Mouse (Mus musculus) urinary bladder, postnatal 10 days (tissue): Measurements from ENCODE around the gene B3gat3.
A peak's percentile ranks its signal among the peaks of the same experiment; 100 is the strongest.
"Not testable (repeated sequence)": the region's sequence is repeated elsewhere in the genome, so short reads cannot be mapped to it uniquely, and the experiment has no call there.

ENCODE experiments used
- DNase-seq: peaks from one replicate; pipeline ENCODE4 v3.0.0; 2022; ENCODE audit warnings: low spot score

B3gat3 gene

DNA sequence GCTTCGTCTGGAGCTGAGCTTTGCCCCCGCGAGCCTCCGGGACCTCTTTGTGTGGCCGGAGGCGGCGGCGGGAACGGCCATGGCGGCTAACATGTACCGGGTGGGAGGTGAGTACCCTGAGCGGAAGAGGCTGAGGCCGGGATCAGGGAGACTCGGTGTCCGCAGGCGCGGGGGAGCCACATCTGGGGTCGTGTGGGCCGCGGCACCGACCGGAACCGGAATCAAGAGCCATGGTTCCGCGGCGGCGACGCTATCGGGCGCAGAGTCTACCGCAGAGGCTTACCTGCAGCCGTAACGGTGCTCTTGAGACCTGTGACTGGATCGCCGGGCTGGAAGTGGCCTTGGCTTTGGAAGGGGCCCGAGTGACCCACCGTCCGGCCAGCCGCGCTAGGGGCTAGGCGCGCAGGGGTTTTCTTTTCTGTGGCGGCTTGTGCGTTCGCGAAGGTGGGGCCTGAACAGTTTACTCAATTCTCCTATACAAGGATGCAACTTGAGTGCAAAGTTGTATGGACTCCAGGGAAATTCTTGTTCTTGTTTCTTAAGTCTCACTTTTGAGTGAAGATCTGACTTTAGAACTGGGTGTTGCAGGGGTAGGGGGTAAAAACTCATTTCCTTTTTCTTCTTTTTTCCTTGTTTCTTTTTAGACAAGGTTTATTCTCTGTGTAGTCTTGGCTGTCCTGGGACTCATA lies 22.2 kb downstream of the B3gat3 start:
- DNase-seq: no peak

DNA sequence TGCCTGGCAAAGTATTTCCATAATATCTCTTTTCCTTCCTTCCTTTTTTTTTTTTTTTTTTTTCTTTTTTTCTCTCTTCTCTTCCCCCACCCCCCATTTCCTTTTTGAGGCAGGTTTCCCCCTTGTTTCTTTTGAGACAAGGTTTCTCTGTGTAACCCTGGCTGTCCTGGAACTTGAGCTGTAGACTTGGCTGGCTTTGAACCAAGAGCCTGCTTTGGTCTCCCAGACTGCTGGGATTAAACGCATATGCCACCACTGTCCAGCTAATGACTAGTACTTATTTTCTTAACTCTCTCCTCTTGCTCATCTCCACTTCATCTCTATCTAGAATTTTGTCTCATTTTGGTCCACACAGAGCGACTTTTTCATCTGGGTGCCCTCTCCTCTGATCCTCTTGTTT lies 22.9 kb downstream of the B3gat3 start:
- no peak for DNase-seq

DNA sequence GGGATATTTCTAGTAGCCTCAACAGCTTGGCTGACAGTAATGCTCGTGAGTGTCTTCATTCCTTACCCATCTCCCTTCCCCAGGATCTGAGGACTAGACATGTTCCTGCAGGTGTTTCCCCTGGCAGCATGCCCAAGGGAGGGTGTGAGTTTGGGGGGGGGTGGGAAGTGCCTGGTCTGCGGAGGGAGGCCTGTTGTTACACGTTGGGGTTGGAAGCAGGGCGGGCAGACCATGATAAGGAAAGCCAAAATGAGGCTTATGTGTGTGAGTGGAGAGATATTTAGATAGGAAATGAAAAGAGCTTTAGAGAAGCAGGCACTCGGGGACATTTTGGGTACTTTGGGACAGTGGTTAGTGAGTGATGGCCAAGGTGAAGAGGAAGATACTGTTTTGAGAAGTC lies 23.9 kb downstream of the B3gat3 start:
- DNase-seq: no peak

DNA sequence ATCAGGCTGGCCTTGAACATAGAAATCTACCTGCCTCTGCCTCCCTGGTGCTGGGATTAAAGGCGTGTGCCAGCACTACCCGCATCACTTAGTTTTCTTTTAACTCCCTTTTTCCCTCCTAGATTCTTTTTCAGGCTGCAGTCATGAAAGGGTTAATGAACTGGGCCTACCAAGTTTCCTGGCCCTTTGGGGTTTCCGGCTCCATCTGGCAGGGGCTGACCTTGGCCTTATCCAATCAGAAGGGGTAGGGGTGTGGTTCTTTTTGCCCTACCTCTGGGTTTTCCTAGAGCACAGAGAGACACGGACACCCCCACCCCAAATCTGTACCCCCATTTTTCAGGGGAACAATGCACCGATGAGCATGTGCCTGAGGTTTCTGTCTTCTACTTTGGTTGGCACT lies 24.6 kb downstream of the B3gat3 start:
- peak; percentile 57 for DNase-seq

DNA sequence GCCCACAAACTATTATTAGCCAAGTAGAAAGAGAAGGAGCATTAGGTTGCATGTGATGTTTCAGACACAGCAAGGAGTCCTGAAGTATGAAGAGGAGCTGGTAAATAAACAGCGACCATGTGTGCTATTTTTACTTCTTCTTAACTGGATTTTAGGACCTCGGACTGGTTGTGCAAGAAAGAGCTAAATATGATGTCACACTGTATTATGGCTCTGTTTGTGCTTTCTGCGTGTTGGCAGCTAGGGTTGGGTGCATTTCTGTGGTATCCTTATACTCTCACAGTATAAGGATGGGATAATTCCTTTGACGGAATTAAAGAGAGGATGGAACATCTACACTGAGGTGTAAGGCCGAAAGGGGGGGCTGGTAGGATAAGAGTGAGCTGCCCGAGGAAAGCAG lies 25.1 kb downstream of the B3gat3 start:
- DNase-seq: no peak

DNA sequence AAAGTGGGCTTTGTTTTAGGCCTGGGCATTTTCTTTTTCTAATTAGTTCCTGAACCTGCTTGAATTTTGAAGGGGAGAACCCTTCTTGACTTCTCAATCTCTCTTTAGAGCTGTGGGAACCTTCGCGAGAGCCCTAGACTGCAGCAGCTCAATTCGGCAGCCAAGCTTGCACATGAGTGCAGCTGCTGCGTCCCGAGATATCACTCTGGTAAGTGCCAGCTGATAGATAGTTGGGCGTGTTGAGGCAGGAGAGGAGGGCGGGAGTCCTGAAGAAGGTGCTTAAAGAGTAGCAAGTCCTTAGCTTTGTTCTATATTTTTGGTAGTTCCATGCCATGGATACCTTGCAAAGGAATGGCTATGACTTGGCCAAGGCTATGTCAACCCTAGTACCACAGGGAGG lies 26.8 kb downstream of the B3gat3 start:
- no peak for DNase-seq

DNA sequence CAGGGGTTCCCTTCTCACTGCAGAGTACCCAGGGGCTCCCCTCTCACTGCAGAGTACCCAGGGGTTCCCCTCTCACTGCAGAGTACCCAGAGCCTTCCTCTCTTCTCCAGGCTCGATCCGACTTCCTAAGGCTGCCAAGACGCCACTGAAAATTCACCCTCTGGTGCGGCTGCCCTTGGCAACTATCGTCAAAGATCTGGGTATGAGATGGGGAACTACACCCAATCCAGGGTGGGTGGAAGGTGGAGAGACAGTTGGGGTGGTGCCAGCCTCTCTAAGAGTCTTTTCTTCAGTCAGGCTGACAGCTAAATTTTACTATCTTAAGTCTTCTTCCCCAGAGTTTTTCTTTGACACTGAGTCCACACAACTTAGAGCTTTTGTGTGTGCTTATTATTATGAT lies 30.0 kb downstream of the B3gat3 start:
- no peak for DNase-seq

DNA sequence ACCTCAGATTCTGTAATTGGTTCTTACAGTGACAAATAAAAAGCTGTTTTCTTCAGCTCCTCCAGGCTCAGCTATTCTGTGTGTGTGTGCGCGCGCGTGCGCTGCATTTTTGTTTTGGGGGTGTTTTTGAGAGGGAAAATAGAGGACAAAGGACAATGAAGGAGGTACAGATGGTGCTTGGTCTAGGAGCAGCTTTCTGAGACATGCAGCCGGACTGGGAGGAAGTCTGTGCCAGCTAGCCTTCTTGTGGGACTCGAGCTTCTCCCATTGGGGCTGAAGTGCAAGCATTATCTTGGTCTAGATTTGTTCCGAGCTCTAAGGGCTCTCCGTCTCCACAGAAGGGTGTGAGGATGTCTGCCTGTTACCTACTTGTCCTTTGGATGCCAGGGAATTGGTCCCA lies 32.1 kb downstream of the B3gat3 start:
- no peak for DNase-seq

DNA sequence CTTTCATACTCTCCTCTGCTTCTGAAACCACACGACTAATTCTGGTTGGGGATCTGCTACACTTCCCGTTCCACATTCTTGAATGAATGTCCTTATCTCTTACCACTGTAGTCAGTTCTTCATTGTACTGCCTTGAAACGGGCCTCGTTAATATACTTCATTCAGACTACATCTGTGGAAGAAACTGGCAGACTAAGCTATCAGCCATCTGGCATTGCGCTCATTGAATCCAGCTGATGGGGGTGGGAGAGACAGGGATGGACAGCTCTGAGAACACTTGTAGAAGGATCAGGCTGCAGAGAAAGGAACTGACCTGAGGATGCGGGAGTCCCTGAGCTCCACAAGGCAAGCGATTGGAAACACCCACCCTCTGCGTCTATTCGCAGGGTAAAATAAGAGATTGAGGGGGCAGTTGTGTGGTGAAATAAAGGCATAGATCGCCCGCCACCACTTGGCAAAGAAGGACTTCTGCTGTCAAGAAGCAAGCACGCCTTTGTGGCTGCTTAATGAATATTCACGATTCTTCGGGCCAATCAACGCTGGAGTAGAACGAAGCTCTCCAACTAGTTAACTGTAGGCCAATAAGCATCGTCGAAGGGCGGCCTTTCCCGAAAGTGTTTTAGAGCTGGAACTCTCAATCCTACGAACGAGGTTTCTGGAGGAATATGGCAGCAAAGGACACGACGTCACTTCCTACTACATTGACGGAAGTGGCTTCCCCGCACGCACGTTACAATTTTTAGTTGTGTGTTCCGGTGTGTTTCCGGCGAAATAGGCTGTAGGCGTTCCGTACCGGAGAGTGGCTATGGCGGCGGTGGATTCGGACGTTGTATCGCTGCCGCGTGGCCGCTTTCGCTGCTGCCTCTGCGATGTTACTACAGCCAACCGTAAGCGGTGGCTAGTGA lies 33.2 kb downstream of the B3gat3 start, which contains the start of gene Tut1:
Tut1 (plus strand) TSS at position 713 of the 905 bp plus-strand sequence.
- peak; percentile 62 for DNase-seq

DNA sequence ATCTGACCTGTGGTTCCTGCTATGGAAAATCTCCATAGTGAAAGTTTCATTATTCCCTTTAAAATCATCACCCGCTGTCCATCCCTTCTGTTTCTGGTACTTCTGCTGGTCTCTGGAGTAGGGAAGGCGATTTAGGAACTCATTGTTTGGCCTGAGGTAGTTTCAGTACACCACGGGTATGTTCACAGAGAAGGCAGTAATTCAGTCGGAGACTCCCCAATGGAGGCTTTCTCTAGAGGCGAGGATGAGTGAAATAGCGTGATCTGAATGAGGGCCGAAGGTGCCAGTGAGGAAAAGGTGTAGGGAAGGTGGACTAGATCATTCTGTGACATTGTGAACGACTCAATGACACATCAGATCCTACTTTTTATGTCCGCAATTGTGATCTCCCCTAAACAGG lies 34.0 kb downstream of the B3gat3 start:
- DNase-seq: no peak

DNA sequence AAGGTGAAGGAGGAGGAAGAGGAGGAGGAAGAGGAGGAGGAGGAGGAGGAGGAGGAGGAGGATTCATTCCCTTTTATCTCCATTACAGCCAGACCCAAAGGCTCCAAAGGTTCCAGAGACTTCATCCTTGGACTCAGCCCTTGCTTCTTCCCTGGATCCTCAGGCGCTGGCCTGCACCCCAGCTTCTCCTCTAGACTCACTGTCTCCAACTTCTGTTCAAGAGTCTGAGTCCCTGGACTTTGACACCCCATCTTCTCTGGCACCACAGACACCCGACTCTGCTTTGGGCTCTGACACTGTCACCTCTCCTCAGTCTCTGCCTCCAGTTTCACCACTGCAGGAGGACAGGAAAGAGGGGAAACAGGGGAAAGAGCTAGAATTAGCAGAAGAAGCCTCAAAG lies 42.1 kb downstream of the B3gat3 start:
- DNase-seq: no peak

DNA sequence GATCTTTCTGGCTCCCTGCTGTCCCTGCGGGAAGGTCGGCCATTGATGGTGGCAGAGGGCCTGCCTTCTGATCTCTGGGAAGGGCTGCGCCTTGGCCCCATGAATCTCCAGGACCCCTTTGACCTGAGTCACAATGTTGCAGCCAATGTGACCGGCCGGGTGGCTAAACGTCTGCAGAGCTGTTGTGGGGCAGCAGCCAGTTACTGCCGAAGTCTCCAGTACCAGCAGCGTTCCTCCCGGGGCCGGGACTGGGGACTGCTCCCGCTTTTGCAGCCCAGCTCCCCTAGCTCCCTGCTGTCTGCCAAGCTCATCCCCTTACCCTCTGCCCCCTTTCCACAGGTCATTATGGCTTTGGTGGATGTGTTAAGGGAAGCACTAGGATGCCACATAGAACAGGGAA lies 44.9 kb downstream of the B3gat3 start:
- no peak for DNase-seq

DNA sequence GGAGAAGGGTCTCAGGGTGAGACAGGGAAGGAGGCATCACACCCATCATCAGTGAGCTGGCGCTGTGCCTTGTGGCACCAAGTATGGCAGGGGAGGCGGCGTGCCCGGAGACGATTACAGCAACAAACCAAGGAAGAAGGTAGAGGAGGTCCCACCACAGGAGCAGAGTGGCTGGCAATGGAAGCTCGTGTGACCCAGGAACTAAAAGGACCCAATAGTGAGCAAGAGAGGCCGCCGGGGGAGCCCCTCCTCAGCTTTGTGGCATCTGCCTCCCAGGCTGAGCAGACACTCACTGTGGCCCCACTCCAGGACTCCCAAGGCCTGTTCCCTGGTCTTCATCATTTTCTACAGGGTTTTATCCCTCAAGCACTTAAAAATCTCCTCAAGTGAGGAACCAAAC lies 45.6 kb downstream of the B3gat3 start:
- no peak for DNase-seq

DNA sequence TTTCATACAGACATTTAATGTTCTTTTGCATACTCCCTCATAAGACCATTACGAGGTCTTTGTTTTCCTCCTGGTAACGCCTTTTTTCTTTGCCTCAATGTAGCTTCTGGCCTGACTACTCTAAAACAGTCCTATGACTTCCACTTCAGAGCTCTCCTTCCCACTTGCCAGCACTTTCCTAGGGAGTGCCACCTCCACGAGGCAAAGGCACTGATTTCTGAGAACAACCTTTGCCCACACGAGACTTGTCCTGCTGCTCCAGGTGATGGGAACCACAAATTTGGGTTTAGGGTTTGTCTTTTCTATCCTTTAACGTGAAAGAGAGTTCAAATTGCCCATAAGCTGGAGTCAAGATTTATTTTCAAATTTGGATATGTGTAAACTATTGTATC lies 46.0 kb downstream of the B3gat3 start:
- no peak for DNase-seq

DNA sequence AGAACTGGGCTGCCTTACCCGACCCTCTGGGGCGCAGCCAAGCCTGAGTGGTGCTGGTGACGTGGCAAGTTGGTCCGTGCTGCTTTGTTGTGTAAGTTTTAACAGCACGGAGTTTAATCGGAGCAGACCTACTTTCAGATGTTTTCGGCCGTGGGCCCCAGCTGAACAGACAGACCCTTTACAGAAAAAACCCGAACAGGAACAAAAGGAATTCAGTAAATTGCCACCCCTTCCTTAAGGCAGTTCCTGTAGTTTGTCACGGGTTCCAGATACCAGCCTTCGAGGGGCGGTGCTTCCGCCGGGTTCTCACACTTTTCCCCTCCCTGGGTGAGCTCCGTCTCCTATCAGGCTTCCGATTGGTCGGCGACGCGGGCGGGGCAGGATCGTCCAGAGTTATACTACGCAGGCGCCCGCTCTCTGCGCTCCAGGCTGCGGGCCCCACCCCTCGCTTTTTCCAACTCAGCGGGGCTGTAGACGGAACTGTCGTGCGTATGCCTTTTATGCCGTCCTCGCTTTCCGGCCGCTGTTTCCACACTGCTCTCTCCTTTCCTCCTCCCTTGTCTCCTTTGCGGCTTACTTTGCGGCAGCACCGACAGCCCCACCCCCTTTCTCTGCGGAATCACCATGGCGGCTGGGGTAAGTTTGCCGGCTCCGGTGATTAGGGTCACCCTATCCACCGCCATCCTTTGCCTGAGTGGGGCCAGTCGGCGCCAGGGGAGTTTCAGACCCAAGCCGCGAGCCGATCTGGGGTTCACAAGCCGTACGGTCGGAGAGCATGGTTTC lies 46.6 kb downstream of the B3gat3 start, which contains the start of gene Eef1g:
Eef1g (plus strand) TSS at position 452 of the 783 bp plus-strand sequence.
- peak; percentile 95 for DNase-seq

DNA sequence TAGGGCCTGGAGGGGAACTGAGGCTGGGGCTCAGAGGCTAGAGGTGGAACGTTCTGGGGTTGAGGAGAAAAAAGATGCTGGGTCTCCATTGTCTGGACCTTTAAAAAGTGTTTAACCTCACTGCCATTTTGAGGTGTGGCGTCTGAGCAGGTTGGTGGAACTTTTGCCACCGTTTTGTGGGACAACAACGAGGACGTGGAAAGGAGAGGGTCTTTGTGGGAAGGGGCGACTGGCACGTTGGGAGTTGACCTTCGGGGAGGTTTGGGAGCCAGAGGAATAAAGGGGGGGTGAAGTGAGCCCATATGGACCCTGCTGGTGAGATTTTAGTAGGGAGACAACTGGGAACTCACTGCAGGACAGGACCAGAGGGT lies 47.2 kb downstream of the B3gat3 start:
- DNase-seq: no peak

DNA sequence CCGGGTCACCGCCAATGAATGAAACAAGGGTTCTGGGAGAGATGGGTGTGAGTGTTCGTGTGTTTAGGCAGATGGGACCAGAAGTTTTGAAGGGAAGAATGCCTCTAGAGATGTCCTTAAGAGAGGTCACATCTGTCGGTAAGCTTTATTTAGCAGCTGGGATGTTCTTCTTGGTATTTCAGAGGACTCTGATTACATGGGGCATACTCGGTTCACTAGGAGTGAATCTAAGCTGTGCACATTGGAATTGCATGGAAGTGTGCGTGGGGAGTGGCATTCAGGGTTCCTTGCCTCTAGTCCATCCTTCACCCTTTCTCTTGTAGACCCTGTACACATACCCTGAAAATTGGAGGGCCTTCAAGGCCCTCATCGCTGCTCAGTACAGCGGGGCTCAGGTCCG lies 47.7 kb downstream of the B3gat3 start:
- no peak for DNase-seq

DNA sequence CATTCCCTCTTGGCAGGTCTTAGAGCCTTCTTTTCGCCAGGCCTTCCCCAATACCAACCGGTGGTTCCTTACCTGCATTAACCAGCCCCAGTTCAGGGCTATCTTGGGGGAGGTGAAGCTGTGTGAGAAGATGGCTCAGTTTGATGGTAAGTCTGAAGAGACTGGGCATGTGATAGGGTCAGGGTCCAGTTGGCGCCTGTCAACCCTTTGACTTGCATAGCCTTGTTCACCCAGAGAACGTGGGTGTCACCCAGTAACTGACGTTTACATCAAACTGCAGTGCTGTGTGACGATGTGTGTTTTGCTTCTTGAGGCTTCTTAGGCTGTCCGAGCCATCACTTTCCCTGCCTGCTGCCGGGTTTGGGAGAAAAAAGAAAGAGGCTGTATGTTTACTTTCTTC lies 52.3 kb downstream of the B3gat3 start:
- not testable (repeated sequence) for DNase-seq

DNA sequence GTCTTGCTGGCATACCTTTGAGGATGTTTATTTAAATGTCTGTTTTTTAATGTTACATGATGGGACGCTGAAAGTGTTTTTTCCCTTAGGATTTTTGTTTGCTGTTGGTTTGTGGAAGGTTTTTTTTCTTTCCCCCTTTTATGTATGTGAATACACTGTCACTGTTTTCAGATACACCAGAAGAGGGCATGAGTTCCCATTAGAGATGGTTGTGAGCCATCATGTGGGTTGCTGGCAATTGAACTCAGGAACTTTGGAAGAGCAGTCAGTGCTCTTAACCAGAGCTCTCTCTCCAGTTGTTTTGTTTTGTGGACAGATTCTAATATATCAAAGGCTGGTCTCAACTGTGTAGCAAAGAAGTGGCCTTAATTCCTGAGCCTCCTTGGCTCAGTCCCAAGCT lies 54.5 kb downstream of the B3gat3 start:
- no peak for DNase-seq

DNA sequence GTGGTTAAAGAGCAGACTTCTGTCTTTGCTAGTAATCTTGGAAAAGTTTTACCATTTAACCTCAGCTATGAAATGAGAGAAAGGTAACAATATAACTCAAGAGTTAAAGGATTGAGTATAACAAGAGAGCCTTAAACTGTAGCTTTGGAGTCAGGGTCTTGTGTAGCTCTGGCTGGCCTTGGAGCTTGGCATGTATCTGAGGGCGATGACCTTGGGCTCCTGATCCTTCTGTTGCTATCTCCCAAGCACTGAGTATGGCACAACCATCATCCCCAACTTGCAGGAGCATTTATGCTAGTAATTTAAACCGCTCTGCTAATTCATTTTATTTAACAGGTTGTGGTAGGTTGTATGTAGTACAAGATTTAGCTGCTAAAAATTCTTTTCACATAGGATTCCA lies 55.3 kb downstream of the B3gat3 start:
- DNase-seq: no peak

DNA sequence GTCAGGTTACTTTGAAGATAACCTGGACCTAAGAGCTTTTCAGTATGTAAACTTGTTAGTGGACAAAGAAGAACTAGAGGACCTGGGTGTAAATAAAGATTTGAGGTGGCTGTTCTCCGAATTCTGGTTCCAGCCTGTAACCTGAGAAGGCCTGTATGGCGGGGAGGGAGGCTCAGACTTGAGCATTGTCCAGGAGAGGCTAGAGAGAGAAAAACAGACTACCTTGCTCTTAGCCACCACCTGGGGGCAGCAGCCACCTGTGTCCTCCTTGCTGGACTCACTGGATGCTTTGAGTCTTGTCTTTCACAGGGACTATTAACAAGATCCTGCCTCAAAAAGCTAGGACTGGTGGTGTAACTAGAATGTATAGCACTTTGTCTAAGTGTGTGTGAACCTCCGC lies 56.4 kb downstream of the B3gat3 start:
- no peak for DNase-seq
